Mouse (Mus musculus) limb, embryonic 14.5 days (tissue): ENCODE measurements around the gene Tnfrsf13c. TPM values are rescaled to one million over a fixed set of nuclear protein-coding genes. Genes with fewer than 3 reads are reported as not detected.
A peak's percentile ranks its signal among the peaks of the same experiment; 100 is the strongest.

Experiments
- ATAC-seq: fragments of 200-750 bp; cut with Nextera tagmentation; 2 replicates; pipeline ENCODE4 v1.8.0; 2017; ENCODE audit warnings: low read depth, moderate number of reproducible peaks, moderate TSS enrichment; ENCODE audit not compliant: low FRiP score
- DNase-seq: peaks from one replicate; pipeline ENCODE4 v3.0.0-alpha.2; 2015; ENCODE audit warnings: low spot score
- H3K27ac ChIP-seq: fragments of 300-500 bp; sonication (generic); replicated peaks from 2 replicates; pipeline ENCODE4 v1.5.1; 2014; ENCODE audit warnings: low read depth, mild to moderate bottlenecking, low read length, moderate library complexity, mixed read lengths
- H3K27me3 ChIP-seq: fragments of 300-500 bp; sonication (generic); 2 replicates; pipeline ENCODE4 v1.6.1; 2014; ENCODE audit warnings: low read length, mixed read lengths; ENCODE audit not compliant: control insufficient read depth, insufficient read depth
- H3K36me3 ChIP-seq: fragments of 300-500 bp; sonication (generic); 2 replicates; pipeline ENCODE4 v1.6.1; 2014; ENCODE audit warnings: mild to moderate bottlenecking, low read length, moderate library complexity, mixed read lengths; ENCODE audit not compliant: control insufficient read depth, insufficient read depth
- H3K4me1 ChIP-seq: fragments of 300-500 bp; sonication (generic); 2 replicates; pipeline ENCODE4 v1.6.1; 2014; ENCODE audit warnings: antibody characterized with exemption, low read length, mixed read lengths; ENCODE audit not compliant: control insufficient read depth, insufficient read depth
- H3K4me2 ChIP-seq: fragments of 300-500 bp; sonication (generic); replicated peaks from 2 replicates; pipeline ENCODE4 v1.6.1; 2014; ENCODE audit warnings: low read depth, mild to moderate bottlenecking, low read length, moderate library complexity; ENCODE audit not compliant: severe bottlenecking
- H3K4me3 ChIP-seq: fragments of 300-500 bp; sonication (generic); replicated peaks from 2 replicates; pipeline ENCODE4 v1.5.1; 2014; ENCODE audit warnings: low read length
- H3K9ac ChIP-seq: fragments of 300-500 bp; sonication (generic); 2 replicates; pipeline ENCODE4 v1.6.1; 2014; ENCODE audit warnings: mild to moderate bottlenecking, low read depth, low read length, moderate library complexity; ENCODE audit not compliant: severe bottlenecking
- H3K9me3 ChIP-seq: fragments of 300-500 bp; sonication (generic); 2 replicates; pipeline ENCODE4 v1.6.1; 2016; ENCODE audit warnings: low read length; ENCODE audit not compliant: control insufficient read depth
- POLR2A ChIP-seq: fragments of 200-500 bp; IDR thresholded peaks from 2 replicates; pipeline ENCODE4 v1.8.0; 2012; ENCODE audit warnings: inconsistent platforms, mild to moderate bottlenecking, moderate library complexity, borderline replicate concordance; ENCODE audit not compliant: insufficient read depth, insufficient read length; ENCODE audit errors: extremely low read depth
- WGBS: fragments of 180-500 bp; shearing (Covaris S2); extraction: QIAGEN DNeasy Blood & Tissue Kit; methylation state at CpG from one replicate; pipeline ENCODE4 v1.1.7; 2014; 5-methylcytosine and 5-hydroxymethylcytosine counted together
- polyA plus RNA-seq, 2 experiments: library from polyadenylated mRNA; depleted of rRNA in 1 of 2; stranded (reverse) in 1 of 2; unstranded in 1 of 2; fragments of >200 nt; fragmentation: Nextera tagmentation in 1 of 2; extraction: Ambion mirVana in 1 of 2; gene quantifications; 2 replicates each; pipeline versions ENCODE4 v1.2.1 to v1.2.3; 2012 to 2014

Tnfrsf13c gene
- polyA plus RNA-seq, 2 experiments: 0.22 to 0.29 TPM

DNA sequence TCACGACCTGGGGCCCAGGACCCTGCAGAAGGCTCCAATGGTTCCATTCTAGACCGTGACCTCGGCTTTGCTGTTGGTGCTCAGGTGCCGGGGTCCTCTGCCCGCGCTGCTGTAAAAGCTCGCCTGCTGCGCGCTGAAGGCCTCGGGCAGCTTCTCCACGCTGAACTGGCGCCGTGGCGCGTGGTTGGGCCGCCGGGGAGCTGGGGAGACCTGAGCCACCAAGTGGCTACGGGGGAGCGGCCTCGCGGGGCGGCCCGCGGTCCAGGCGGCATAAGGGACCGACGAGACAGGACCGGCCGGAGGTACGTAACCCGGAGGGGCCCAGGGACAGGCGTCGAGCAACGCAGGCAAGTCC, 17.1 kb downstream of the Tnfrsf13c start:
- H3K27ac ChIP-seq: no peak overlapping the region
- H3K27me3 ChIP-seq: peaks cover 69% of the 10 kb centered on the region
- 0 out of 2 replicates have a peak overlapping the region, but pooled peaks have one; percentile 21 for H3K9ac ChIP-seq
- peaks cover 43% of the 10 kb centered on the region for H3K36me3 ChIP-seq
- WGBS: 8% methylated on average over 34 of the region's 34 CpGs
- peaks cover 15% of the 10 kb centered on the region; the same call in 1 of the 2 replicates for H3K4me1 ChIP-seq
- H3K4me2 ChIP-seq: no peak overlapping the region
- no peaks in the 10 kb centered on the region for H3K9me3 ChIP-seq
- no peak for DNase-seq
- no peak for TF ChIP-seq POLR2A
- no peak for ATAC-seq
- peak overlapping the region; percentile 5; the same call in 1 of the 2 replicates for H3K4me3 ChIP-seq

DNA sequence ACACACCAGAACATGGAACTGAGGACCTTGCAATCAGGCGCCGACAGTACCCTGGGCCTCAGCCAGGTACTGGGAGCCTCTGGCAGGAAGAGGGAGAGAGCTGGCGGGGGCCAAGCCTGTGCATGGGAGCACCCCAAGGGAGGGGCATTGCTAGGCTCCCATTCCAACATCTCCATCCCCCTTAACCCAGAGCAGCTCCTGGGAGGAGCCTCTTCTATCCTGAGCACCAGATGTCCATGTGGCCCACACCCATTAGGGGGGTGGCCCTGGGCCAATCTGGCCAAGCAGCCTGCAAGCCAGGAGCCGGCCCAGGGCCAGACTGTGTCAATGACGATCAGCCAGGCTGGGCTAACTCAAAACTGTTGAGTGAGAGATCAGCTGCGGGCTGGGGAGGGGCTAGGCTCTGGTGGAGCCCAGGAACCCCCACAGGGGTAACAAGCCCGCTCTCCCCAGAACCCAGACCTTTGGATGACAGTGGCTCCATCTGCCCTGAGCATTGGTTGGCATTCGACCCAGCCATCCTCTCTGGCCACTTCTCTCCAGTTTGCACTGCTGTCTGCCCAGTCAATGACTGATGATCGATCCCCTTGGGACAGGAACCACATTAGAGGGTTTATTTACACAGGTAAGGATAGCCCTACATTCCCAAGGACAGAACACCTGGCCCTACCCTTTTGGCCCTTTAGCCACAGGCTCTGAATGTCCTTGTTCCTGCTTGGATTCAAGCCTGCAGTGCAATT, 17.6 kb downstream of the Tnfrsf13c start:
- Histone ChIP-seq H3K4me1 (peaks cover 11% of the 10 kb centered on the region; the same call in 1 of the 2 replicates), H3K9ac (no peak overlapping the region), H3K36me3 (peaks cover 48% of the 10 kb centered on the region), H3K27me3 (peaks cover 64% of the 10 kb centered on the region), H3K4me3 (0 out of 2 replicates have a peak overlapping the region, but pooled peaks have one; percentile 5), H3K27ac (no peak overlapping the region), H3K9me3 (no peaks in the 10 kb centered on the region), H3K4me2 (no peak overlapping the region)
- ATAC-seq (peak; percentile 38; the same call in 1 of the 2 replicates), DNase-seq (peak; percentile 46)
- TF ChIP-seq POLR2A: no peak
- WGBS: 46% methylated on average over 8 of the region's 9 CpGs

- no peak overlapping the region for H3K4me2 ChIP-seq
- H3K4me3 ChIP-seq: no peak overlapping the region
- H3K9ac ChIP-seq: no peak overlapping the region
- DNase-seq (no peak), ATAC-seq (0 out of 2 replicates have a peak, but pooled peaks have one; percentile 3)
- 63% methylated on average over 8 of the region's 10 CpGs for WGBS
- TF ChIP-seq POLR2A: no peak
- H3K36me3 ChIP-seq: peaks cover 64% of the 10 kb centered on the region
- peaks cover 11% of the 10 kb centered on the region; the same call in 1 of the 2 replicates for H3K4me1 ChIP-seq
- H3K27me3 ChIP-seq: peaks cover 47% of the 10 kb centered on the region
- H3K27ac ChIP-seq: no peak overlapping the region
- no peaks in the 10 kb centered on the region for H3K9me3 ChIP-seq
These were observed 19.3 kb downstream of the Tnfrsf13c start for GRCm38 (mm10) chr15:82204680-82205371.

DNA sequence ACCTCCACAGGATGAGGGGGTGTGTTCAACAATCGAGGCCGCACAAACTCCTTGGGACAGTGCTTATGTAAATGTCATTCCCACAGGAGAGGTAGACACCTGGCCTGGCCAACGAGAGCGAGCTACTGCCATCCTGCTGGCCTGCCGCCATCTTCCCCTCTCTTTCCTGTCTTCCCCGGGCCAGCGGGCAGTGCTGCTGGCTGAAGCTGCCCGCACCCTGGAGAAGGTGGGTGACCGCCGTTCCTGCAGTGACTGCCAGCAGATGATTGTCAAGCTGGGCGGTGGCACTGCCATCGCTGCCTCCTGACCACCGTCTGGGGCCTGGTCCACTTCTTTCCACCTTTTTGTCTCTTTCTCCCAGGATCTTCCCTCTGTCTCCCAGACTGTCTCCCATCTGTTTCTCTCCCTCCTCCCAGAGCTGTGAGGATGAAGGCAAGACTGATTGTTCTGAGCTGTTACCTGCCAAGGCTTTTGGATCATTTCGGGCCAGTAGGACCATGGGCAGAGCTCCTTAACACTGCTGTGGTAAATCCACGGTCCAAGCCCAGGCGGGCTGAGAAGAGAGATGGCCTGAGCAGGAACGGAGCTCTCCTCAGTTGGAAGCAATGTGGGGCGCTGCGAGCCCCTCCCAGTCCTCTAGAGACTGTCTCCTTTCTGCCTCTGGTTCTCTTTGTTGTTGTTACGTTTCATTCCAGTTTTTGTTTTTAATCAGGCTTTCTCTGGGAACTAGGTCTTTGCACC, 20.4 kb downstream of the Tnfrsf13c start:
- Histone ChIP-seq H3K27ac (no peak overlapping the region), H3K27me3 (peaks cover 37% of the 10 kb centered on the region), H3K4me3 (no peak overlapping the region), H3K9me3 (no peaks in the 10 kb centered on the region), H3K4me2 (no peak overlapping the region), H3K4me1 (peaks cover 11% of the 10 kb centered on the region; the same call in 1 of the 2 replicates), H3K9ac (no peak overlapping the region), H3K36me3 (peaks cover 74% of the 10 kb centered on the region)
- 90% methylated on average over 19 of the region's 20 CpGs for WGBS
- no peak for DNase-seq
- no peak for ATAC-seq
- no peak for TF ChIP-seq POLR2A

DNA sequence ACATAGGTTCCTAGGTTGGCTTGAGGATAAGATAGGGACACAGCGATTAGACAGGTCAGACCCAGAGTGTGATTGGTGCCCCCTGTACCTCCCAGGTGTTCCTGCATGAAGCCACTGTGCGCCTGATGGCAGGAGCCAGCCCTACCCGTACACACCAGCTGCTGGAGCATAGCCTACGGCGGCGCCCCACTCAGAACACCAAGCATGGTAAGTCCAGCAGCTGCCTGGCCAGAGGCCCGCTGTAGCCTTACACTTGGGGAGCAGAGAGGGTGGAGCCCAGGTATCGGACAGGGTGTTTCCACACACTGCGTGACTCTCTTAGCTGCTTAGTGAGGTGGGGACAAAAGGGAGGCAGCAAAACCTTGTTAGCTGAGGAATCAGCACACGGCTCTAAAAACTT, 21.1 kb downstream of the Tnfrsf13c start:
- DNase-seq (no peak), ATAC-seq (no peak)
- Histone ChIP-seq H3K9me3 (no peaks in the 10 kb centered on the region), H3K27me3 (peaks cover 30% of the 10 kb centered on the region), H3K27ac (no peak overlapping the region), H3K4me1 (peaks cover 11% of the 10 kb centered on the region; the same call in 1 of the 2 replicates), H3K4me2 (no peak overlapping the region), H3K36me3 (peaks cover 81% of the 10 kb centered on the region), H3K9ac (no peak overlapping the region), H3K4me3 (no peak overlapping the region)
- WGBS: 96% methylated on average over 10 of the region's 10 CpGs
- no peak for TF ChIP-seq POLR2A
